Mouse (Mus musculus) midbrain, embryonic 16.5 days (tissue): ENCODE measurements around the gene Tmem130. TPM values are rescaled to one million over a fixed set of nuclear protein-coding genes. Genes with fewer than 3 reads are reported as not detected.

Source experiments
- ATAC-seq: fragments of 200-750 bp; cut with Nextera tagmentation; 2 replicates; pipeline ENCODE4 v1.8.0; 2017; ENCODE audit warnings: moderate TSS enrichment
- H3K27ac ChIP-seq: fragments of 300-500 bp; sonication (generic); 2 replicates; pipeline ENCODE4 v1.5.1; 2014; ENCODE audit warnings: mild to moderate bottlenecking, low read length, mixed read lengths
- H3K27me3 ChIP-seq: fragments of 300-500 bp; sonication (generic); 2 replicates; pipeline ENCODE4 v1.6.1; 2014; ENCODE audit warnings: low read depth, low read length, mixed read lengths; ENCODE audit not compliant: control insufficient read depth, insufficient read depth
- H3K36me3 ChIP-seq: fragments of 300-500 bp; sonication (generic); 2 replicates; pipeline ENCODE4 v1.6.1; 2014; ENCODE audit warnings: mild to moderate bottlenecking, low read length, moderate library complexity, mixed read lengths; ENCODE audit not compliant: control insufficient read depth, insufficient read depth
- H3K4me1 ChIP-seq: fragments of 300-500 bp; sonication (generic); 2 replicates; pipeline ENCODE4 v1.6.1; 2014; ENCODE audit warnings: mild to moderate bottlenecking, low read length, mixed read lengths; ENCODE audit not compliant: control insufficient read depth, insufficient read depth
- H3K4me2 ChIP-seq: fragments of 300-500 bp; sonication (generic); 2 replicates; pipeline ENCODE4 v1.6.1; 2014; ENCODE audit warnings: mild to moderate bottlenecking, low read length, mixed read lengths
- H3K4me3 ChIP-seq: fragments of 300-500 bp; sonication (generic); 2 replicates; pipeline ENCODE4 v1.5.1; 2014; ENCODE audit warnings: low read depth, mild to moderate bottlenecking, low read length, moderate library complexity, mixed read lengths
- H3K9ac ChIP-seq: fragments of 300-500 bp; sonication (generic); 2 replicates; pipeline ENCODE4 v1.6.1; 2014; ENCODE audit warnings: low read depth, low read length, mixed read lengths
- H3K9me3 ChIP-seq: fragments of 300-500 bp; sonication (generic); replicated peaks from 2 replicates; pipeline ENCODE4 v1.6.1; 2014; ENCODE audit warnings: mild to moderate bottlenecking, low read length, mixed read lengths; ENCODE audit not compliant: control insufficient read depth, poor library complexity, severe bottlenecking
- WGBS: fragments of 180-500 bp; shearing (Covaris S2); extraction: QIAGEN DNeasy Blood & Tissue Kit; methylation state at CpG from one replicate; pipeline ENCODE4 v1.1.7; 2014; 5-methylcytosine and 5-hydroxymethylcytosine counted together
- polyA plus RNA-seq: library from polyadenylated mRNA; unstranded; fragments of >200 nt; fragmentation: Nextera tagmentation; extraction: Ambion mirVana; gene quantifications from 2 replicates; pipeline ENCODE4 v1.2.1, GENCODE M21; 2015

Tmem130 gene
- 534 and 580 TPM in 2 replicates for polyA plus RNA-seq

GRCm38 (mm10) chr5:144761161-144761868 is at the start of gene Tmem130:
Gene Tmem130, minus strand, starts transcription at chr5:144761818.
- Histone ChIP-seq H3K9me3 (no peaks in the 10 kb centered on the region), H3K4me1 (peaks cover 33% of the 10 kb centered on the region), H3K36me3 (no peaks in the 10 kb centered on the region), H3K4me2 (peak within 1 kb of the TSS; percentile 65), H3K27ac (peak within 1 kb of the TSS; percentile 93), H3K9ac (peak within 1 kb of the TSS; percentile 96), H3K27me3 (no peaks in the 10 kb centered on the region), H3K4me3 (peak within 1 kb of the TSS; percentile 75)
- ATAC-seq: peak; percentile 94
- WGBS: 1% methylated on average over 38 of the region's 38 CpGs

DNA sequence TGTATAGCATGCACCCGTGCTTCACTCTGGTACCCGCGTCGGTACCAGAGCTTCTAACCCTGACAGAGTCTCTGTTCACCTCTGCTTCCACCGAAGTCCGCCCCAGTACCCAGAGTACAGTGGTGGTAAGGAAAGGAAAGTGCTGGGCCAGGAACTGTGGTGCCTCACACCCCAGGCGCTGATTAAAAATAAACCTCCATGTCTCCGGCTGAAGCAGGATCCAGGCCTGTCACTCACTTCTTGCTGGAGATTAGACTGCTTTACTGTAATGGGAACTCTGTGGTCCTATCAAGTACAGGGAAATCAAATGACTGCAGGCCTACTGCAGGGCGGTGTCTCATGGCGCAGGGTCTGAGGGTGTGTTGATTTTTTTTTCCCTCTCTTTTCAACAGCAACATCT is 45.3 kb upstream of the Tmem130 start:
- H3K27ac ChIP-seq: no peak overlapping the region
- H3K4me3 ChIP-seq: no peak overlapping the region
- no peak overlapping the region for H3K9ac ChIP-seq
- H3K36me3 ChIP-seq: peaks cover 88% of the 10 kb centered on the region
- H3K9me3 ChIP-seq: no peaks in the 10 kb centered on the region
- no peak overlapping the region for H3K4me2 ChIP-seq
- no peak for ATAC-seq
- 97% methylated on average over 10 of the region's 10 CpGs for whole genome bisulfite sequencing
- no peaks in the 10 kb centered on the region for H3K27me3 ChIP-seq
- no peaks in the 10 kb centered on the region for H3K4me1 ChIP-seq

- 93% methylated on average over 7 of the region's 7 CpGs for WGBS
- Histone ChIP-seq H3K9ac (no peak overlapping the region), H3K36me3 (peaks cover 79% of the 10 kb centered on the region), H3K4me1 (no peaks in the 10 kb centered on the region), H3K27ac (no peak overlapping the region), H3K9me3 (no peaks in the 10 kb centered on the region), H3K4me2 (no peak overlapping the region), H3K4me3 (no peak overlapping the region), H3K27me3 (no peaks in the 10 kb centered on the region)
- ATAC-seq: no peak
Measured at GRCm38 (mm10) chr5:144804181-144804580, 42.6 kb upstream of the Tmem130 start.

GRCm38 (mm10) chr5:144803066-144803465 is 41.4 kb upstream of the Tmem130 start:
- Histone ChIP-seq H3K4me3 (no peak overlapping the region), H3K4me1 (no peaks in the 10 kb centered on the region), H3K27me3 (no peaks in the 10 kb centered on the region), H3K9ac (no peak overlapping the region), H3K4me2 (no peak overlapping the region), H3K9me3 (no peaks in the 10 kb centered on the region), H3K27ac (no peak overlapping the region), H3K36me3 (peaks cover 79% of the 10 kb centered on the region)
- no peak for ATAC-seq
- WGBS: 95% methylated on average over 8 of the region's 8 CpGs

DNA sequence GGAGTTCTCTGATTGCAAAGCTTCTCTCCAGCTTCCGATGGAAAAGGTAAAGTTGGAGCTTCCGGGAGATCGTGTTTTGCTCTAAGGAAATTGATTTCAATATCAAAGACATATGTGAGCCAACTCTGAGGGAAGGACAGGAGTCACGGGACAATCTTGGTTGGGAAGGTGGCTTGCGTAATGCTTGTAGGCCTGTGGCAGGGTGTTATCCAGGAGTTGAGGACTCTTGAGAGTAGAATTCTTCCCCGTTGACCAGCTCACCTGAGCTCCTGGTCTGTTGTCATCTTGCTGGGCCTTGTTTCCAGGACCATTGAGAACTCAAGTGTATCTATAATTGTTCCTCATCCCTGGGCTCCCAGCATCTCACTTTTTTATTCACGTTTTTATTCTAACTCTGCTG is 35.5 kb upstream of the Tmem130 start:
- no peaks in the 10 kb centered on the region for H3K27me3 ChIP-seq
- no peak overlapping the region for H3K9ac ChIP-seq
- no peaks in the 10 kb centered on the region for H3K9me3 ChIP-seq
- no peaks in the 10 kb centered on the region for H3K4me1 ChIP-seq
- H3K4me2 ChIP-seq: no peak overlapping the region
- WGBS: 98% methylated on average over 7 of the region's 7 CpGs
- H3K4me3 ChIP-seq: no peak overlapping the region
- no peak overlapping the region for H3K27ac ChIP-seq
- H3K36me3 ChIP-seq: peaks cover 79% of the 10 kb centered on the region
- ATAC-seq: no peak

DNA sequence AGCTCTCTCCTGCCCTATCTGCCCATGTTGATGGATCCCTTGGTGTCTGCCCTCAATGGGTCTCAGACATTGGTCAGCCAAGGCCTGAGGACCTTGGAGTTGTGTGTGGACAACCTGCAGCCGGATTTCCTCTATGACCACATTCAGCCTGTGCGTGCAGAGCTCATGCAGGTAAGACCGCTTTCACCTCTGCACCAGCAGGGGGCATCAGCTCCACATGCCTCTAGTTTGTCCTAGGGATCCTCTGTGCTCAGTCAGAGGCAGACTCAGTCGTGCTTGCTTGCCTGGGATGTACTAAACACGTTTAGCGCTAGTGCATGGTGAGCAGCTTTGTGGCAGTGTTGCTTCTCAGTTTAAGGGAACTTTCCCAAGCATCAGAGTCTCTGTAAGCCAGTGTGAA is 33.1 kb upstream of the Tmem130 start:
- Histone ChIP-seq H3K36me3 (peaks cover 82% of the 10 kb centered on the region), H3K9me3 (no peaks in the 10 kb centered on the region), H3K27me3 (no peaks in the 10 kb centered on the region), H3K4me2 (no peak overlapping the region), H3K4me1 (no peaks in the 10 kb centered on the region), H3K9ac (no peak overlapping the region), H3K4me3 (no peak overlapping the region), H3K27ac (no peak overlapping the region)
- WGBS: 82% methylated on average over 6 of the region's 6 CpGs
- ATAC-seq: no peak

DNA sequence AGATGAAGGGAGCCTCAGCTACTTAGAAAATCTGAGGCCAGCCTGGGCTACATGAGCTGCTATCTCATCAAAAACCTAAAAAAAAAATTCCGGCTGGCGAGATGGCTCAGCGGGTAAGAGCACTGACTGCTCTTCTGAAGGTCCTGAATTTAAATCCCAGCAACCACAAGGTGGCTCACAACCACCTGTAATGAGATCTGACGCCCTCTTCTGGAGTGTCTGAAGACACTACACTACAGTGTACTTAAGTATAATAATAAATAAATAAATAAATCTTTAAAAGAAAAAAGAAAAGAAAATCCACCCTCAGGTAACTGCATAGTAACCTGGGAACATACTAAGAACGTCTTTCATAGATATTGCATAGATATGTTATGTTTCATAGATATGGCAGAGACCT is 31.8 kb upstream of the Tmem130 start:
- H3K27me3 ChIP-seq: no peaks in the 10 kb centered on the region
- H3K27ac ChIP-seq: no peak overlapping the region
- H3K4me3 ChIP-seq: no peak overlapping the region
- ATAC-seq: no peak
- H3K36me3 ChIP-seq: peaks cover 87% of the 10 kb centered on the region
- no peaks in the 10 kb centered on the region for H3K4me1 ChIP-seq
- no peak overlapping the region for H3K9ac ChIP-seq
- 81% methylated on average over 5 of the region's 5 CpGs for WGBS
- H3K4me2 ChIP-seq: no peak overlapping the region
- H3K9me3 ChIP-seq: no peaks in the 10 kb centered on the region

DNA sequence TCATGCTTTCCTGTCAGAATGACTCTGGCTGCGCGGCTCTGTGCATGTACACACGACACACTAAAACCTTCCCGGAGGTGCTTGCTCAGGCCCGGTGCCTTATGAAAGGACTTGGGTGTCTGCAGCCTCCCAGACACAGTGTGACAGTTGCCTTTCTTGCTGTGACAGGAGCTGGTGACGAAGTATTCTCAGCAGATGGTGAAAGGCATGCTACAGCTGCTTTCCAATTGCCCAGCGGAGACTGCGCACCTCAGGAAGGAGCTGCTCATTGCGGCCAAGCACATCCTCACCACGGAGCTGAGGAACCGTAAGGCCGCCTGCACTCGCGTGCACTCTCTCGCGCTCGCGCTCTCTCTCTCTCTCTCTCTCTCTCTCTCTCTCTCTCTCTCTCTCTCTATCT is 24.8 kb upstream of the Tmem130 start:
- Histone ChIP-seq H3K36me3 (peaks cover 47% of the 10 kb centered on the region), H3K9ac (no peak overlapping the region), H3K4me1 (no peaks in the 10 kb centered on the region), H3K9me3 (no peaks in the 10 kb centered on the region), H3K4me2 (no peak overlapping the region), H3K27ac (no peak overlapping the region), H3K4me3 (no peak overlapping the region), H3K27me3 (no peaks in the 10 kb centered on the region)
- whole genome bisulfite sequencing: 97% methylated on average over 18 of the region's 18 CpGs
- ATAC-seq: no peak

DNA sequence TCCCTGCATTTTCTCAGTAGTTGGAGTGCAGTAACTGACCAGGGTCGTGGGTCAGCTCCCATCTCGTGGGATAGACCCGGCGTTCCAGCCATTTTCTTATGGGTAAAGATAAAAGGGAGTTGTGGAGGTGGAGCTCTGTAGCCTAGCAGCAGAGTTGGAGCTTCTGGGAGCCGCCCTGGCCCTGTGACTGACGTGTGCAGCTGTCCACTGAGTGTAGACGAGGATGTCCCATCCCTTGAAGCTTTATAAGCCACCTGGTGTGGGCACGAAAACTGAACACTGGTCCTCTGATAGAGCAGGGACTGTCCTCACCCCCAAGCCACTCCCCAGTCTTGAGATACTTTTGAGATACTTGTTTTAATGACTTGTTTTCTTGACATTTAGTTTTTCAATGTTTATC is 19.0 kb upstream of the Tmem130 start:
- Histone ChIP-seq H3K4me2 (no peak overlapping the region), H3K9me3 (no peaks in the 10 kb centered on the region), H3K4me3 (no peak overlapping the region), H3K36me3 (peaks cover 34% of the 10 kb centered on the region), H3K9ac (no peak overlapping the region), H3K27ac (no peak overlapping the region), H3K27me3 (no peaks in the 10 kb centered on the region), H3K4me1 (no peaks in the 10 kb centered on the region)
- WGBS: 89% methylated on average over 8 of the region's 8 CpGs
- ATAC-seq: no peak
